Mouse (Mus musculus) urinary bladder, postnatal 36 days (tissue): ENCODE results near the gene Olfr1461.

Experiments
- DNase-seq, 2 experiments: peaks; one replicate each; pipeline ENCODE4 v3.0.0; 2022; ENCODE audit warnings: low spot score in 2 of 2, mixed read lengths in 1 of 2

Gene Olfr1461

GRCm38 (mm10) chr19:13162700-13163099, at the start of gene Olfr1461:
Gene Olfr1461 (plus strand): TSS chr19:13163000.
- no peak for DNase-seq

DNA sequence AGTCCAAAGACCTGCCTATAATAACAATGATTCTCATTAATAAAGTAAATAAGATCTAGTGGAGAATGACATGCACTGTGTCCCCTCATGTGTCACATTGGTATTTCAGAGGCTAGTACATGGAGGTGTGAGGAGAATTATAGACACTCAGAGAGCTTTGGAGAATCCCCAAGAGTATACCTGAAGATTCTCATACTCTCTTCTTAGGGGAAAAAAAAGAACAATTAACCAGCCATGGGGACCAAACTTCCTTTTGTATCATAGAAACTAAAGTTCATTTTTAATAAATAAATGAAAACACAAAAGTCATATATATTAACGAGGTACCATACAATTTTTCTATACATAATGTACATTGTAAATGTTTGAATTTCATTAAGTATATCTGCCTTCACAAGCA, 13.4 kb upstream of the Olfr1461 start, which contains the start of gene Olfr1459:
Gene Olfr1459, minus strand, starts transcription at position 101 of the 400 bp plus-strand sequence.
- DNase-seq = no peak

- DNase-seq = no peak
These were observed 22.6 kb downstream of the Olfr1461 start, which contains the start of gene Olfr1462 for GRCm38 (mm10) chr19:13185434-13185833. Gene Olfr1462 (plus strand): TSS chr19:13185734.
